Mouse (Mus musculus): ENCODE measurements around the gene Phactr1. TPM values are rescaled to one million over a fixed set of nuclear protein-coding genes. Genes with fewer than 3 reads are reported as not detected.

The Phactr1 gene
- polyA plus RNA-seq, 1 experiment = 0.35 TPM

DNA sequence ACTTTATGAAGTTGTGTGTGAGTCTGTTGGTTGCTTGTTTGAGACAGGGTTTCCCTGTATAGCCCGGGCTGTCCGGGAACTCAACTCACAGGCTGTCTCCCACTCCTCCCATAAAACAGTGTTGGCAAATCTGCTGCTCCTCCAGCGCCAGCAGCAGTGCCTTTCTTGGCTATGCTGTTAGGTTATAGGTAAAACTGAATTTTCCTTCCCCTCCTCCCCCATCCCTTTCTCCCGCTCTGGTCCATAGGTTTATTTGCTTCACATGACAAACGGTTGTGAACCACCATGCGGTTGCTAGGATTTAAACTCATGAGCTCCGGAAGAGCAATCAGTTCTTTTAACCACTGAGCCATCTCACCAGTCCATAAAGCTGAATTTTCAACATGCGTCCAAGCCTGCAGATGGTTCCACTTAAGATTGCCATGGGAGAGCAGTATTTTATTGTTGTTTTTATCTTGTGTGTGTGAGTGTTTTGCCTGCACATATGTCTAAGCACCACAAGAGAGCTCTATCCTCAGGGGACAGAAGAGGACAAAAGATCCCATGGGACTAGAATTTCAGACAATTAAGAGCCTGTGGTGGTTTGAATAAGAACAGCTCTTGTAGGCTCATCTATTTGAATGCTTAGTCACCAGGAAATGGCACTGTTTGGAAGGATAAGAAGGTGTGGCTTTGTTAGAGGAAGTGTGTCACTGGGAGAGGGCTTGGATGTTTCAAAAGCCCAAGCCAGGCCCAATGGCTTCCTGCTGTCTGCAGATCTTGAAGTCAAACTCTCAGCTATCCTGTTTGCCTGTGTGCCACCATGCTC is 503.0 kb downstream of the Phactr1 start:
- H3K27ac ChIP-seq (ENCODE audit: control insufficient read depth, insufficient read depth, low read depth, low read length, poor library complexity) = peak overlapping the region; percentile 29; the same call in 1 of the 2 replicates
- WGBS = 65% methylated on average over 8 of the region's 8 CpGs
- H3K4me1 ChIP-seq (ENCODE audit: control insufficient read depth, insufficient read depth, low read length) = 0 out of 2 replicates have a peak, but pooled peaks cover 2% of the 10 kb centered on the region
- no peak for TF ChIP-seq CTCF (IDR thresholded peaks at IDR 0.05; ENCODE audit: control insufficient read depth, insufficient read depth, low read length)
- no peak for TF ChIP-seq POLR2A (IDR thresholded peaks at IDR 0.05; ENCODE audit: borderline replicate concordance, control insufficient read depth, low read depth, low read length)
- H3K4me3 ChIP-seq (replicated peaks; ENCODE audit: control insufficient read depth, low read depth, low read length) = no peak overlapping the region

DNA sequence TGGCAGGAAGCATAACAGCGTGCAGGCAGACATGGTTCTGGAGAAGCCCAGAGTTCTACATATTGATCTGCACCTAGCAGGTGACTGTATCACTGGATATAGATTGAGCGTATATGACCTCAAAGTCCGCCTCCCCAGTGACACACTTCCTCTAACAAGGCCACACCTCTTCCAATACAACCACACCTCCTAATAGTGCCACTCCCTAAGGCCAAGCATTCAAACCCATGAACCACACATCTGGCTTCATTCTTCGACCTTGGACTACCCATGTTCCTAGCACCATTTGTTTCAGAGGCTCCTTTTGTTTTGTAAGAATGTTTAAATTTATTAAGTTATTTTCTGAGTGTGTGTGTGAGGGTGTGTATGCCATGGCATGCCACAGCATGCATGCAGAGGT is 507.3 kb downstream of the Phactr1 start:
- 78% methylated on average over 4 of the region's 4 CpGs for WGBS

More for the DNA sequence above, 507.3 kb downstream of the Phactr1 start:
- TF ChIP-seq CTCF (IDR thresholded peaks at IDR 0.05; ENCODE audit: control insufficient read depth, insufficient read depth, low read length) (no peak), POLR2A (IDR thresholded peaks at IDR 0.05; ENCODE audit: borderline replicate concordance, control insufficient read depth, low read depth, low read length) (no peak)
- Histone ChIP-seq H3K4me3 (replicated peaks; ENCODE audit: control insufficient read depth, low read depth, low read length) (no peak overlapping the region), H3K27ac (ENCODE audit: control insufficient read depth, insufficient read depth, low read depth, low read length, poor library complexity) (no peak overlapping the region), H3K4me1 (ENCODE audit: control insufficient read depth, insufficient read depth, low read length) (peaks cover 8% of the 10 kb centered on the region)

Data from bone marrow, adult 2 months (tissue).